Mouse (Mus musculus): ENCODE data around the gene Nadk2.

Nadk2 gene

GRCm38 (mm10) chr15:9070912-9071555, at the start of gene Nadk2:
TSS of gene Nadk2 (plus strand) at chr15:9071260.
- DNase-seq (ENCODE audit: low spot score) = peak; percentile 100

- no peak for DNase-seq (ENCODE audit: low spot score)
These were observed 15.4 kb upstream of the Nadk2 start for GRCm38 (mm10) chr15:9055704-9056103.

- no peak for DNase-seq (ENCODE audit: low spot score)
These were observed 11.2 kb upstream of the Nadk2 start for GRCm38 (mm10) chr15:9059856-9060255.

GRCm38 (mm10) chr15:9061150-9061882, 9.7 kb upstream of the Nadk2 start:
- no peak for DNase-seq (ENCODE audit: low spot score)

DNA sequence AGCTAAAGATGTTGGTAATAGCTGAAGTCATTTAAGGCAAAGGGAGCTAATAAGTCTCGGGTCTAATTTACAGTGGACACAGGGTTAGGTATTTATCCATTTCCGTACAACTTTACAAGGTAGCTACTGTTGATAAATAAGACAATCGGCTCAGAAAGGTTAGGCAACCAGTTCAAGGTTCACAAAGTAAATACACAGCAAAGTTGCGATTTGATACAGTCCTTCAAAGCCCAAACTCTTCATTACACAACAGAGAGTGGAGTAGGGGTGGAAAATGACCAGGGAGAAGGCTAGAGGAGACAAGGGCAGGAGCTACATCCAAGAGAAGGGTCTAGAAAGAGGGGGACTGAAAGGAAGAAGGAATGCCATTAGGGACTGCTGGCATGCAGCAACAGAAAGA, 2.2 kb upstream of the Nadk2 start:
- DNase-seq (ENCODE audit: low spot score) = no peak

- no peak for DNase-seq (ENCODE audit: low spot score)
These were observed 707 bp upstream of the Nadk2 start for GRCm38 (mm10) chr15:9070353-9070752.

- peak; percentile 48 for DNase-seq (ENCODE audit: low spot score)
These were observed 790 bp downstream of the Nadk2 start for GRCm38 (mm10) chr15:9071556-9072544.

- no peak for DNase-seq (ENCODE audit: low spot score)
These were observed 1.6 kb downstream of the Nadk2 start for GRCm38 (mm10) chr15:9072630-9073029.

DNA sequence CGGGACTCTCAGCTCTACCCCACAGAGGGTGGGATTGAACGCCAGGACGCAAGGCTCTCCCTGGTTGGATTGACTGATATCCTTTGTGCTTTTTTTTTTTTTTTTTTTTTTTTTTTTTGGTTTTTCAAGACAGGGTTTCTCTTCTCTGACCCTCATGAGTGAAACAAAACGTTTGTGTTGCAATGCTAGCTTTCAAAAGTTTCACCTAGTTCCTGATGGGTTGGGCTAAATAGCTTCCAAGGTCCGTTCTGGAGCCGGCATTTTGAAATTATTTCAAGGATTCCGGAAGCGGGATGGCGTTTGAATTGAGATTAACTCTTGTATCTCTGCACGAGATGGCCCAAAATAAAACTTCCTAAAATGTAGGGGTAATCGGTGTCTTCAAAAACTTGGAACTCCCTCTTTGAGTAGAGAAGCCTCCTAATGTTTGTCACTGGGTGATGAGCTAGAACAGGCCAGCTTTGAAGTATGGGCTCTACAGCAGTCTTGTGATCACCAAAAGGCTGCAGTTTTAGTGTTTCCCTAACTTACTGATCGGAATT, 2.1 kb downstream of the Nadk2 start:
- no peak for DNase-seq (ENCODE audit: low spot score)

- DNase-seq (ENCODE audit: low spot score) = no peak
These were observed 2.6 kb downstream of the Nadk2 start for GRCm38 (mm10) chr15:9073684-9074083.

DNA sequence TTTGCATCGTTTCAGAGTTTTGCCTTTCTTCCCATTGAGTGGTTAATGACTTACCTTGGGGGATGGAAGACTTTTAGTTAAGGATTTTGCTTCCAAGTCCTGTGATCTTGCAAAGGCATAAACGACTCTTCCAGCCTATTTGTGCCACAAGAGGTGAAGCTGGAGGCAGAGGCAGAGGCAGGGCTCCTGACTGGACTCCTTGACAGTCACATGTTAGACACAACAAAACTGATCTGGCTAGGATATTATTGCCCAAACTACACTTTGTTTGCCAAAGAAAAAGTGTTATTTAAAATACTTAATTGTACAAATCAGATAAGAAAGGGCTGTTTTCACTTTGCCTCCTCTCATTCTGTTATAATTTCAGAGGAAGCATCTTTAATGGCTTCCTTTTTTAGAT, 3.1 kb downstream of the Nadk2 start:
- DNase-seq (ENCODE audit: low spot score) = peak; percentile 56

DNA sequence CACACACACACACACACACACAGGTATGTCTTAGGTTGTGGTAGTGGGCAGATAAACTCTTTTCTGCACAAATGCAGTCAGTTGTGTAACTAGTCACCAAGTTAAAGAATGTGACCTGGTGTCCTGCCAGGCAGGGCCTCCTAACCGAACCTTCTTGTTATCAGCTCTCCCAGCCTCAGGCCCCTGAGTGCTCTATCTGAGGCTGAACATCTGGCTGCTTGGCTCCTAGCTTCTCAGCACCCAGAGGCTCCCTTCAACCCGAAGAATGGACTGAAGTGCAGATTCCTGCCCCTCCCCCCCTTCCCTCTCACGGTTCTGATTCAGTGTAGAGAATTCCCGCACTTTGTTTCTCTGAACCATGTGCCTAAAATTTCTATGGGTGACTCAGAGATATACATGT, 3.6 kb downstream of the Nadk2 start:
- peak; percentile 63 for DNase-seq (ENCODE audit: low spot score)

DNA sequence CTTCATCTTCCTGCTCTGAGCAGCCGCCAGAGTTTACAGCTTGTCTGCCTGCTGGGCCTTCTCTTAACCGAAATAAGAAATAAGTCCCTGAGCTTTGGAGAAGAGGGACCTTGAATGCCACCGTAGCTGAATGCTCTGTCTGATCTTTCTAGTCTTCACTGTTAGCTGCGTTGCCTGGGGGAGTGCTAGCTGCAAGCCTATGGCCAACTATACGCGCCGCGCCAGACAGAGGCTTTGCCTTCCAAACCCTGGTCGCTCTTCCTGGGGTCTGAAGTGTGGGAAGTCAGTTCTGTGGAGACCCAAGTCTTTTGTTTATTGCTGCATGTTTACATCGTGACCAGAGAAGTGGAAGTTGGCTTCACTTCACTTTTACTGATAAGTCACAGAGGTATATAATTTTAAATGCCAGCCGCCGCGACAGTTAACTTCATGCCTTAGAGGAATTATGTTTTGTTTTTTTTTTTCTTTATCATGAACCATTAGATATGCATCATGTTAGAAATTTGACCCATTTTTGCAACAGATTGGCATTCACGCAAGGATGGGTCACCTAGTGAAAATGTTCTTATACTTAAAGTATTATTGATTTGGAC, 4.6 kb downstream of the Nadk2 start:
- no peak for DNase-seq (ENCODE audit: low spot score)

DNA sequence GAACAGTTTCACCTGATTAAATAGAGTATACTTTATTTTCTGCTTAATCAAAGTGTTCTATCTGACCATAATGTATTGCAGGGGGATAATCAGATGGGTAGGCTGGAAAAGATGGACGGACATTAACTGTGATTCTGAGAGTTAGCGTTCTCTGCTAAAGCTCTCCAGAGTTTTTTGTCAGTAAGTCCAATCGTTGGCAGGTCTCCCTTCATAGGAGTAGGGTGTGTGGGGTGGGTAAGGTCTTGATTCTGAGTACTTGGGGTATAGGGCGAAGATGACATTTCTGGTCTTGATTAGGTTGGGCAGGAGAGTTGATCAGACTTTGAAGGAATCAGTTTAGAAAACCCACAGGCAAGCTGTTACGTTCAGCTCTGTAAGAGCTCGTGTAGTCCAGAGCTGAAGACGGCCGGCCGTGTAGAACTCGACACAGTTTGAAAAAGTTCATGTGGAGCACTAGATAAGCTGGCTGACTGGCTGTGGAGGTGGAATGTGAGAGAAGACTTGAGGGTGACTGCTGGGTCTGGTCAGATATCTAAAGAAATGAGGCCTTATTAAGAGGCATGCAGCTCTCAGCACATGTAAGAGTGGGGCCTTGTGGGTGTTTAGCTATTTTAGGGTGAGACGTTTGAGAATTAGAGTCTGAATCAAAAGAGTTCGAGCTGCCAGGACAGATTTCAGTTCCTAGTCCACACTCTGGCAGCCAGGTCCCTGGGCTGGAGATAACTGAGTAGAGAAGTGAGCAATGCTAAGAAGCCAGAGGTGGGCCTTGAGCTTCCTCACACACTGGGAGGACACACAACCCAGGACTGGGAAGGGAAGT, 7.6 kb downstream of the Nadk2 start:
- no peak for DNase-seq (ENCODE audit: low spot score)

GRCm38 (mm10) chr15:9079626-9080025, 8.6 kb downstream of the Nadk2 start:
- no peak for DNase-seq (ENCODE audit: low spot score)

GRCm38 (mm10) chr15:9080206-9080605, 9.1 kb downstream of the Nadk2 start:
- DNase-seq (ENCODE audit: low spot score) = no peak

GRCm38 (mm10) chr15:9081294-9081693, 10.2 kb downstream of the Nadk2 start:
- DNase-seq (ENCODE audit: low spot score) = no peak

DNA sequence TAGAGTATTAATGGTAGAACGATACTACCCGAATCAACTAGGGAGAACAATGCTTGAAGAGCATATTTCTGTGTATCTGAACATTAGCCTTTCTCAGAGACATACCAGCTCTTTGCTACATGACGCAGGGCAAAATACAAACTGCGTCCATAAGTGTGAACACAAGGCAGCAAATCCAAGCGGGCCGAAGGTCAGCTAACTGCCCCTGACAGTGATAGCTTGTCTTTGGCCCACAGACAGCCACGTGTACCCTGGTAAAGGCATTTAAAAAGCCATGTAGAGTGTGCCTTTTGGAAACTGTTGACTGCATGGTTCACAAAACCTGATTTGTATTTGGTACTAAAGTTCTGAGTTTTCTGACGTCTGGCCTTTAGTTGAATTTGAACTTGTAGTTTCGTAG, 11.7 kb downstream of the Nadk2 start:
- DNase-seq (ENCODE audit: low spot score) = no peak

DNA sequence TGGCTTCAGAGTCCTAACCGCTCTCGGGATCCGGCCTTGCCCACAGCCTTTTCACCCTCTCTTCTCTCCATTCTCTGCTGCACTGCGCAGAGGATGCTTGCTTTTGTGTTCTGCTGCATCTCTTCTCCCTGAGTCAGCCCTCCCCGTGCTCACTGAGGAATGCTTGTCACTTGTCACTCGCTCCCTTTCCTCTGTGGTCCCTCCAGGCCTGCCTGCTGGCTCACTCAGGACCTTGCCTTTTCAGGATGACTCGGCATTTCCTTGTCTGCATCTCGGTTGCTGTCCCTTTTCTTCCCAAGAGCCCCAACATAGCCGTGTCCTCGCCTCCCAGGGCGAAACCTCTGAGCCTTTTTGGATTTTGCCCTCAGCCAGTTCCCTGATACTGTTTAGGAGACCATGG, 15.8 kb downstream of the Nadk2 start:
- DNase-seq (ENCODE audit: low spot score) = no peak

- DNase-seq (ENCODE audit: low spot score) = no peak
These were observed 16.4 kb downstream of the Nadk2 start for GRCm38 (mm10) chr15:9087421-9087820.

Measured in MN1 (cell line).